Mouse (Mus musculus) bone marrow macrophage, adult 2 months (primary cell): ENCODE results near the gene Ankib1. TPM values are rescaled to one million over a fixed set of nuclear protein-coding genes. Genes with fewer than 3 reads are reported as not detected.

Experiments
- H3K27ac ChIP-seq: 2 replicates; pipeline ENCODE4 v1.5.1; 2012; ENCODE audit warnings: low read depth, low read length; ENCODE audit not compliant: insufficient read depth
- H3K4me1 ChIP-seq: 2 replicates; pipeline ENCODE4 v1.6.1; 2012; ENCODE audit warnings: low read length; ENCODE audit not compliant: control insufficient read depth, insufficient read depth
- H3K4me3 ChIP-seq: 2 replicates; pipeline ENCODE4 v1.5.1; 2012; ENCODE audit warnings: mild to moderate bottlenecking, low read length, moderate library complexity; ENCODE audit not compliant: insufficient read depth
- CTCF ChIP-seq: IDR thresholded peaks from 2 replicates; pipeline ENCODE4 v1.5.1; 2012; ENCODE audit warnings: low read depth, mild to moderate bottlenecking, low read length, moderate library complexity
- POLR2A ChIP-seq: IDR thresholded peaks from 2 replicates; pipeline ENCODE4 v1.6.1; 2012; ENCODE audit warnings: mild to moderate bottlenecking, low read depth, low read length, borderline replicate concordance
- polyA plus RNA-seq: library from polyadenylated mRNA; stranded (reverse); fragments of >200 nt; gene quantifications from 2 replicates; pipeline ENCODE4 v1.2.4, GENCODE M21; 2012; ENCODE audit not compliant: missing spikeins, insufficient read depth, insufficient read length

Gene Ankib1
- polyA plus RNA-seq, 1 experiment: 18.5 TPM

DNA sequence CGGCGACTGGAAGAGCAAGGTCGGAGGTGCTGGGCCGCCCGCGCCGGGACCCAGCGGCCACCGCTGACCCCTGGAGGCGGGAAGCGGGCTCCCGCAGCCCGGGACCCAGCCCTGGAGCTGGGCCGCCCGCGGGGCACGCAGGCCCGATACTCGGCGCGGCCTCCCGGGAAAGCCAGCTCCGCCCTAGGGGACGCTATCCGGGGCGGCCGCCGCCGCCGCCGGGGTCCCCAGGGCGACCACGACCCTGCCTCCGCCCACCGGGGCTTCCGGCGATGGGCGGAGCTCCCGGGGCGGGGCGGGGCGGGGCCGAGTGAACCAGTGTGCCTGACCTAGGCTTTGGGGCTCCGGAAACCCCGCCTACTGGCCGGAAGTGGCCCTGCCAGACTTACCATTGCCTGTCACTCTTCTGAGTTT, 155.0 kb downstream of the Ankib1 start:
- Histone ChIP-seq H3K27ac (peak overlapping the region; percentile 76), H3K4me1 (peaks cover 4% of the 10 kb centered on the region), H3K4me3 (peak overlapping the region; percentile 92)
- no peak for TF ChIP-seq CTCF
- TF ChIP-seq POLR2A: no peak

DNA sequence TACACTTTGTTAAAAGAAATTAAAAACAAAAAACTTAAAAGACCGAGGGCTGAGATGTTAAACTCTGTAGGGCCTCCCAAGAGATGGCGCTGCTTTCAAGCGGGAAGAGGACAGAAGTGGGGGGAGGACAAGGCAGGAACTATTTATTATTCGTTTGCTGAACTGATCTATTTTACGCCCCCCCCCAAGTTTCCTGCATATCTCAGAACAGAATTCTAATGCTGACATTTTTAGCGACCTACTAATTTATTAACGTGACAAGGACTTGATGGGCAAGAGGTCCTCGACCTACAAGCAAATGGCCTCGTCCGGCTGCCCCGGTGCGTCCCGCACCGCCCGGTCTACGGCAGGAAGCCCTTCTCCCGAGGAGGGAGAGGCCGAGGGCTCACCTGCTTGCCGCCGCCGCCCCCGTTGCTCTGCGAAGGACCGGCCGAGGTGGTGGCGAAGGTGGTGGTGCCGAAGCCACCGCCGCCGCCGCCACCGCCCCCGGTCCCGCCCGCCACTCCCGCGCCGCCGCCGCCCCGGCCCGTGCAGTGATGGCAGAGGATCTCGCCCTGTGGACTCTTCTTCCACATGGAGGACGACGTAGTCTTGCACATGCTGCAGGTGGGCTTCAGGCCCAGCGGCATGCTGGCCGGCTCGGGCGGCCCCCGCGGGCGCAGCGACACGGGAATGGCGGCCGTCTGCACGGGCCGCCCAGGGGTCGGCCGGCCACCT, 155.6 kb downstream of the Ankib1 start:
- peak overlapping the region; percentile 76 for H3K27ac ChIP-seq
- no peak for TF ChIP-seq POLR2A
- peak; percentile 69 for TF ChIP-seq CTCF
- H3K4me1 ChIP-seq: peaks cover 4% of the 10 kb centered on the region
- peak overlapping the region; percentile 92 for H3K4me3 ChIP-seq

DNA sequence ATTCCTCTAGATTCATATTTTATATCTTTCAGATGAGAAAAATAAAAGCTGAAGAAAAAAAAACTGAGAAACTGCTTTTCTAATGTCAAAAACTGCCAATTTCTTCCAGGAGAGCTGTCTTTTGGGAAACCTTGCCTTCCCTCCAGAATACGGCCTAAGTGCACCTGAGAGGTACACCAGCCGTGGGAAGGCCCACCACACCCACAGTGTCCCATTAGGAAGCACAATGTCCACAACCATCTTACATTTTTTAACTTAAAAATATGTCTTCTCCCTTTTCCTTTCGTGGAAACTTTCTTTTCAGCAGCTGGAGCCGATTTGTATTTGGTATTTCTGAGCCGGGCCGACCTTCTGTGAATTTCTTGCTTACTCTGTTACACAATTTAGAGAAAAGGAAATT, 156.2 kb downstream of the Ankib1 start:
- no peak overlapping the region for H3K27ac ChIP-seq

DNA sequence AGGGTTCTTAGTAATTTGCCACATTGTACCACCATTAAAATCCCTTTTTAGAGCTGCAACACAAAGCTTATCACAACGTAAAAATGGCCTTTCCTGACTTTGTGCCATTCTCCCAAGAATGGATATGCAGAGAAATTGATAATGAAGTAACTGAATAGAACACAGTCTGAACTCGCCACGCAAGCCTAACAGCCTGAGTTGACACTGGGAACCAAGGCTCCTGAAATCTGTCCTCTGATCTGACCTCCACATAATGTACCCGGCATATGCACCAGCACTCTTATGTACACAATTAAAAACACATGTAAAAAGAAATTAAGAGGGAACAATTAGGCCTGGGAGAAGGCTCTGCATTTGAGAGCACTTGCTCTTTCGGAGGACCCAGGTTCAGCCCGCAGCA, 157.4 kb downstream of the Ankib1 start:
- Histone ChIP-seq H3K4me3 (no peak overlapping the region), H3K4me1 (peaks cover 2% of the 10 kb centered on the region), H3K27ac (no peak overlapping the region)
- TF ChIP-seq POLR2A (no peak), CTCF (no peak)

More for the DNA sequence above, 156.2 kb downstream of the Ankib1 start:
- Histone ChIP-seq H3K4me3 (peak overlapping the region; percentile 92), H3K4me1 (peaks cover 4% of the 10 kb centered on the region)
- TF ChIP-seq CTCF (no peak), POLR2A (no peak)

DNA sequence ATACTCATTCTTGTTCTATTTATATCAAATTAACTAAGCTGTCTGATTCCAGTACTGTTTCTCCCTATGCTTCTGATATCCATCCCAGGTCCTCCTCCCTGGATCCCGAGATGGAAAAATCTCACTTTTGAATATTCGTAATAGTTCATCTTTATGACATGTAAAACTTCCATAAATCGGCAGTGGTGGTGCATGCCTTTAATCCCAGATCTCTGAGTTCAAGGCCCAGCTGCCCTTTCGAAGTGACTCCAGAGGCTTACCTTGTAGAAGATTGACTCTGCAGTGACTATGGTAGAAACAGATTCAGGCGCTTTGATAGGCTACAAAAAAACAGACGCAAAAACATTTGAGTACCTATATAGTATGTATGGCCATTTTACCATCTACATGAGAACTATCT, 158.1 kb downstream of the Ankib1 start:
- H3K4me1 ChIP-seq: peaks cover 2% of the 10 kb centered on the region
- no peak for TF ChIP-seq POLR2A
- TF ChIP-seq CTCF: no peak
- no peak overlapping the region for H3K27ac ChIP-seq

More for the DNA sequence above, 158.1 kb downstream of the Ankib1 start:
- no peak overlapping the region for H3K4me3 ChIP-seq

Other genes starting within 250 kb of the Ankib1 start
- gene 1700109H08Rik, start 231.4 kb downstream of the Ankib1 start, polyA plus RNA-seq: 6.4 and 7.0 TPM in 2 replicates
- 22.3 and 24.4 TPM in 2 replicates for gene Pex1, start 206.9 kb downstream of the Ankib1 start, polyA plus RNA-seq
- 8.8 and 11.0 TPM in 2 replicates for gene Rbm48, start 206.3 kb downstream of the Ankib1 start, polyA plus RNA-seq
- gene Tmbim7, start 151.7 kb downstream of the Ankib1 start, polyA plus RNA-seq: not detected in 2 replicates
- gene Gatad1, start 145.7 kb downstream of the Ankib1 start, polyA plus RNA-seq: 76.2 and 81.2 TPM in 2 replicates
- 42.8 and 54.8 TPM in 2 replicates for gene Krit1, start 259 bp upstream of the Ankib1 start, polyA plus RNA-seq
- gene Lrrd1, start 42.2 kb upstream of the Ankib1 start, polyA plus RNA-seq: 0.41 TPM in 1 of 2 replicates, not detected in the other
- gene Mterf1a, start 91.0 kb upstream of the Ankib1 start, polyA plus RNA-seq: 6.2 and 11.4 TPM in 2 replicates
- gene Akap9, start 125.1 kb upstream of the Ankib1 start, polyA plus RNA-seq: 23.3 and 24.9 TPM in 2 replicates